Mouse (Mus musculus): ENCODE results near the gene Calm4. TPM values are rescaled to one million over a fixed set of nuclear protein-coding genes. Genes with fewer than 3 reads are reported as not detected.
"Not testable (repeated sequence)": the region's sequence is repeated elsewhere in the genome, so short reads cannot be mapped to it uniquely, and the experiment has no call there.

Gene Calm4
- not detected for total RNA-seq (2021)
- long read RNA-seq, experiment 1, result 0 reads
- long read RNA-seq, experiment 2, result 0 reads

GRCm38 (mm10) chr13:3837312-3837807, at the start of gene Calm4:
Gene Calm4 (plus strand): TSS chr13:3837757.
- DNase-seq (ENCODE audit: low spot score in 2 of 2); intact Hi-C loops (cut with DNase I): not testable (repeated sequence)

- DNase-seq (ENCODE audit: low spot score in 2 of 2), result no peak
- intact Hi-C loops (cut with DNase I), result no loop called here
Measured at GRCm38 (mm10) chr13:3788588-3788987, 49.0 kb upstream of the Calm4 start.

DNA sequence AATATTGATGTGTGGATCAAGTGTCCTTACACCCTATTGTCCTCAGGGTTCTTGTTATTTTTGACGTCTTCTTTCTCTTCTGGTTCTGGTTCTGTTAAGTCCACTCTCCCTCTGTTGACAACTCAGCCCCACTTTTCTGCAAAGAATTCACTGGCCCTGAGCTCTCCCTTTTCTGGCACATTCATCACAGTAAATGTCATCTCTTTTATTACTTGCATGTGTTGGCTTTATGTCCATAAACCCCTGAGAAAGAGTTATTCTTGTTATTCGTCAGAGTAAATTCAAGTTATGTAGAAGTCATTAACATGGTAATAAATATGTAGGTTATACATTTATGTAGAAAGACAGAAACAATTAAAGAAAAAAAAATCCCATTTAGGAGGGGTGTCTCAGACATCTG, 48.0 kb upstream of the Calm4 start:
- intact Hi-C loops (cut with DNase I), result no loop called here
- DNase-seq (ENCODE audit: low spot score in 2 of 2), result no peak

DNA sequence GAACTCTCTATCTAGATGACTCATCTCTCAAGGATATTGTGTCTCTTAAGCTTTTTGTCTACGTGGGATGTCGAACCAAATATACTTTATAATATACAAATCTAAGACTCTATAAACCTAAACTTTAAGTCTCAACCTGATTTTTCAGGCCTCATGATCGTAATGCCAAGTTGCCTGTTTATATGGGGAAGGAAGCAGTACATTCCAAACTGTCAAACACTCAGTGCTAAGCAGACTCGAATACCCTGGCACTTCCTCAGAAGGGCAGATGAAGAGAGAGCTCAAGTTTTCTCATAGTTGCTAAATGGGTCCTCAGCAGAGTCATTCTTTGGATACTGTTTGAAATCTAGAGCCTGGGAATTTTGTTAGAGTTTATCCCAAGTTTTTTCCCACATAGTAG, 40.9 kb upstream of the Calm4 start:
- no peak for DNase-seq (ENCODE audit: low spot score in 2 of 2)
- intact Hi-C loops (cut with DNase I), result no loop called here

GRCm38 (mm10) chr13:3798751-3799150, 38.8 kb upstream of the Calm4 start:
- DNase-seq (ENCODE audit: low spot score in 2 of 2), result no peak
- intact Hi-C loops (cut with DNase I), result no loop called here

DNA sequence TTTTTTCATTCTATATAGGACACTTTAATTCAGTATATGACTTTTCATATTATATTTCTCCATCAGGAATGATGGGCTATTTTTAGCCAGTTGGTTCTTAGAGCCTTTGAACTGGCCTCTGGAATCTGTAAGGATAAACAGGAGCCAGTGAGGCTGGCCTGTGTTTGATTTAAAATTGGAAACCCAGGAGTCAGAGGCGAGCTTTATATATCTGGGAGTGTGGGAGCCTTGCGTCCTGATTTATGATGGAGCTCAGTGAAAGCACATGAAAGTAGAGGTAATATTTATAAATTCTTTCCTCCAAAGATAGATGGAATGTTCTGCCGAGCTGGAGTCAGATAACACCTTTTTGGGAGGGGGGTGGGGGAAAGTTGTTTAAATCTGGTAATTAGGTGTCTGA, 38.2 kb upstream of the Calm4 start:
- DNase-seq (ENCODE audit: low spot score in 2 of 2), result no peak
- intact Hi-C loops (cut with DNase I), result no loop called here

DNA sequence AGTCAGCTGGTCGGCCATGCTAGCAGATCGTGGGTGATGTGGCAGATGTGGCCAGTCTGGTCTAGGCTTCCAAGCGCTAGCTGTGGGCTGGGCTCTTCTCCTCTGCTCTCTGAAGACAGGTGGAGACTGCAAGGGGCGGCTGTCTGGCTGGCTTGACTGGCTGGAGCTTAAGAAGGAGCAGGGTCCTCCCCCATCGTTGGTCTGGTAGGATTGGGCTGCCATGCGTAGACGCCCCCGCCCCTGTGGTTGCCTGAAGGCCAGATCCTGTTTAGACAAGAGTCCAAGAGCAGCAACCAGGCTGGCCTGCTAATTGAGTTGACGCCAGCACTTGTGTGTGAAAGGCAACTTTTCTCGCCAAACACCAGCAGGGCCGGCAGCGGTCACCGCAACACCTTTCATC, 33.4 kb upstream of the Calm4 start, which contains the start of gene Calml3:
Gene Calml3 (minus strand): TSS at position 131 of the 400 bp plus-strand sequence.
- DNase-seq (ENCODE audit: low spot score in 2 of 2), result no peak
- intact Hi-C loops (cut with DNase I), result no loop called here

DNA sequence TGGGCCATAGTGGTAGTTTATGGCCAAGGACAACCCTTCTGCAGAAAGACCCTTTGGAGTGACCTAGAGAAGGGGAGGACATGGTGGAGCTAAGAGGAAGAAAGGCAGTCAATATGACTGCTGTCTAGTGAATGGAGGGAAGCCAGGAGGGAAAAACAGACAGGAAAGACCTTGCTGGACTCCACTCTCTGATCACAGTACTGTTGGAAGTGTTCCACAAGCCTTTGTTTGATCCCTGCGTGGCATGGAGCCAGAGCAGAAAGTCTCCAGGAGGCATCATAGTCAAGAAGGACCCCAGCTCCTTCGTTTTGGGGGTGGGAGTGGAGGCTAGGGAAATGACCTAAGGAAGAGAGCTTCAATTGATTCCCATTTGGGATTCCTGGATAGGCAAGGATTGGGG, 32.4 kb upstream of the Calm4 start:
- DNase-seq (ENCODE audit: low spot score in 2 of 2), result no peak
- intact Hi-C loops (cut with DNase I), result no loop called here

GRCm38 (mm10) chr13:3805638-3806037, 31.9 kb upstream of the Calm4 start:
- intact Hi-C loops (cut with DNase I), result no loop called here
- DNase-seq (ENCODE audit: low spot score in 2 of 2), result no peak

DNA sequence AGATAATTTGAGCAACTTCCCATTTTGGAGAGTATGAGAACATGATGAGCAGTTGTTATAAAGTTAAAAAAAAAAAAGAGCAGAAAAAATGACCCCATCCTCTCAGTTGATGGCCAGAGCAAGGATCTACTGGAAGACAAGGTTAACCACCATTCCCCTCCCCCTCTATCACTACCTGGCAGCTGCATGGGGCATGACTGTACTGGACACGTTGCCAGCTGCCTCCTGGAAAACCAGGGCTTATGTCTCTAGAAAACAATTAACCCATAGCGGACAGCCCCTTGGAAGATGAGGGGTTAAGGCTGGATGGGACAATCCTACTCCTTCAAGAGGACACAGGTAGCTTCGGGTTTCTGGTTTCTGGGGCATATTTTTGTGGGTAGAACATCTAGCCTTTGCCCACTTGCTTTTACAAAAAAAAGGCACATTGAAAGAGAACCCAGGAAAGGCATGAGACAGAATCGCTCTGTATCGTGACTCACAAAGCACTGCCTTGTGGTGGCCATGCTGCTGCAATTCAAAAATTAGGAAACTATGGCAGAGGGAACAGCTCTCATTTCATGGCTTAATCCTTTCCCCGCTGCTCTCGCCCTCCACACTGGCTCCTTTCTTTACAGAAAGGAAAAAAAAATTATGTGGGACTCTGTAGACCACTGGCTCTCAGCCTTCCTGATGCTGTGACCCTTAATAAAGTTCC, 30.3 kb upstream of the Calm4 start:
- no peak for DNase-seq (ENCODE audit: low spot score in 2 of 2)
- intact Hi-C loops (cut with DNase I), result no loop called here

DNA sequence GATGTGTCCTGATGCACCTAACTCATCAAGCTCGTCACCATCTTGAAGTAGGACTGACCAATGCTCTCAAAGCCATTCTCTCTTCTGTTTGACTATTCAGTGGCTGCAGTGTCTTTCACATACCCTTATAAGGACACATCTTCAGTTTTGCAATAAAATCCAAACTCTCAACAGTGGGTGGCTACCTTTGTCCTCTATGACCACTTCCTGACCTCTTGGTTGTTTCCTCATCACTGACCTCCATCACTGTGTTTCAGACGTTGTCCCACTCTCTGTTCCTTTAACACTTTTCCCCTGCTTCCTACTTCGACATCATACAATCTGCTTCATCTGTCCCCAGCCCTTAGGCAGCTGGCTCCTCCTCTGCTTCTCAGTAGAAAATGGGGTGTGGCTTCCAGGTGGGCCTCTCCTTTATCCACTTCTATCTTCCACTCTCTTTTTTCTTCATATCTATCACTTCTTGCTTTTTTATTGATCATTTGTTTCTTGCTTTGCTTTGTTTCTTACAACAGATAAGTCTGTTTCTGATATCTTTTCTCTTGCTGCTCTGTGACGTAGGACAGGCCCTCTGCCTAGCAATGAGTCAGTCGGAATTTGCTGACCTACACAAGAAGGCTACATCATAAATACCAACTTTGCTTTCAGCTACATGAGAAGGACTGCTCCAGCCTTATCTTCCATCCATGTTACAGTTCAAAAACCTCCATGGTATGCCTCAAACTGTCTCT, 19.4 kb upstream of the Calm4 start:
- DNase-seq (ENCODE audit: low spot score in 2 of 2), result no peak
- intact Hi-C loops (cut with DNase I), result no loop called here

DNA sequence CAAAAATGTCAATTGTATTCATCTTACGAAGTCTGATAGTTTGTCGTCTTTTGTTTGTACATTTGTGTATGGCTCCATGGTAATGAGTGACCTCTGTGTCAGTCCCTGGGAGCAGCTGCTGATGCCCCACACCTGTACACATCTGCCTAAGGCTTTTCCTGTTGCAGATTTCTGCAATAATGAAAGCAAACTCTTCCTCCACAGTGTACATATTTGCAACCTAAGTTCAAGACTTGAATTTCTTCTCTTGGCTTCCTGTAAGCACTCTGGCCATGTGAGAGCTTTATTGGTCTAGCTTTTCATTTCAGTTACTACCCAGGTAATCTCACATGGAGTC, 18.8 kb upstream of the Calm4 start:
- intact Hi-C loops (cut with DNase I), result no loop called here
- no peak for DNase-seq (ENCODE audit: low spot score in 2 of 2)

DNA sequence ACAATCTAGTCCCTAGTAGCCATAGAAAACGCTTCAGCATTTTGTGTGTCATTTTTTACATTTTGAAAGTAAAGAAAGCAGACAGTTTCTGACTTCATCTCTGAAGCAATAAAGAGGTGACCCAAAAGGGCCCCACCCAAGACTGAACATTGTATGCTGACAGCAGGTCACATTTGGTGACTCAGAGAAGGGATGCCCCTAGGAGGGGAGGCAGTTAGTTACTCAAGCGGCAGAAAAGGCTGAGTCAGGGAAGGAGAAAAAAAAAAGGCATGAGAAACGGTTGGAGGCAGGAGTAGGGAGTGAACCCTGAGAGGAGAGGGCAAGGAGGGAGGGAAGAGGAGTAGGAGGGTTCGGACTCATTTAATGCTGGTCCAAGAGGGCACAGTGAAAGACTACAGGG, 15.5 kb upstream of the Calm4 start:
- intact Hi-C loops (cut with DNase I), result no loop called here
- DNase-seq (ENCODE audit: low spot score in 2 of 2), result no peak

DNA sequence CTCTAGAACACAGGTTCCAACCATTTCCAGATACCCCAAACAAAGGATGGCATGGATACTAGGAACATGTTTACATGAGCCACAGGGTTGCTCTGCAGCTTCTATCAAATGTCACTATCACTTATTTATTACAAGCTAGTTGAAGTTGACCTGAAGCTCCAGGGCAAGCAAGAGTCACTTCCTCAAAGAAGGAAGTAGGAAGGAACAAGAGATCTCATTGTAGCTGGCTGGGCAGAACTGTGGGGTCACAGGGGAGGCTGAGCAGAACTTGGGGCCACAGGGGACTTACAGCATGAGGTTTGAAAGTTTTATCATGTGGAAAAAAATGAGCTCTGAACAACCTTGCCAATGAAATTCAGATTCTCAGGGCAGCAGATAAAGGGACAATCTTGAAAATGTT, 11.8 kb upstream of the Calm4 start:
- intact Hi-C loops (cut with DNase I), result no loop called here
- DNase-seq (ENCODE audit: low spot score in 2 of 2), result no peak

DNA sequence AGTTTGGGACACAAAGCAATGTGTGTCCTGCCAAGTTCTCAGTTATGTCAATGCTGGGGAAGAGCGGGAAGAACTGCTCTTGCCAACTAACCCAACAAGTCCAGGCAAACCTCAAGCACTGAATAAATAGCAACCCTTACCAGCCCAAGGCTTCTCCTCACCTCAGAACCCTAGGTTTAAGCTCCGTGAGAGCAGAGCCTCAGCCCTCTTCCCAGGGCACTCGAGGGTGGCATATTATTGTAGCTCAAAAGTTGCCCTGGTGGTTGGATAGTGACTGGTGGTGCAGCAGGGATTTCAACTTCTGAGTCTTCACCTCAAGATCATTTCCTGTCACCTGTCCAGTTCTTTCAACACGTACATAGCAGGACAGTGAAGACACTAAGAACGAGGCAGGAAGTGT, 6.0 kb upstream of the Calm4 start:
- DNase-seq (ENCODE audit: low spot score in 2 of 2), result no peak
- intact Hi-C loops (cut with DNase I), result no loop called here

GRCm38 (mm10) chr13:3831994-3832393, 5.6 kb upstream of the Calm4 start:
- intact Hi-C loops (cut with DNase I), result no loop called here
- no peak for DNase-seq (ENCODE audit: low spot score in 2 of 2)

DNA sequence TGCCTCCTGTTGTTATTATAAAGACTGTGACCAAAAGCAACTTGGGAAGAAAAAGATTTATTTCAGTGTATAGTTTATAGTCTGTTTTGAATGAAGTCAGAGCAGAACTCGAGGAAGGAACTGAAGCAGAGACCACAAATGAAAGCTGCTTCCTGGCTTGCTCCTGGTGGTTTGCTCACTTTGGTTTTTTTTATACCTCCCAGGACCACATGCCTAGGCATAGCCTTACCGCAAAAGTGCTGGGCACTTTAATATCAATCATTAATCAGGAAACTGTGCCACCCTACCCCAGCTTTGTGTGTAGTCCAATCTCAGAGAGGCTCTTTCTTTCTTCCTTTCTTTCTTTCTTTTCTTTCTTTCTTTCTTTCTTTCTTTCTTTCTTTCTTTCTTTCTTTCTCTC, 5.1 kb upstream of the Calm4 start:
- no peak for DNase-seq (ENCODE audit: low spot score in 2 of 2)
- intact Hi-C loops (cut with DNase I), result no loop called here

DNA sequence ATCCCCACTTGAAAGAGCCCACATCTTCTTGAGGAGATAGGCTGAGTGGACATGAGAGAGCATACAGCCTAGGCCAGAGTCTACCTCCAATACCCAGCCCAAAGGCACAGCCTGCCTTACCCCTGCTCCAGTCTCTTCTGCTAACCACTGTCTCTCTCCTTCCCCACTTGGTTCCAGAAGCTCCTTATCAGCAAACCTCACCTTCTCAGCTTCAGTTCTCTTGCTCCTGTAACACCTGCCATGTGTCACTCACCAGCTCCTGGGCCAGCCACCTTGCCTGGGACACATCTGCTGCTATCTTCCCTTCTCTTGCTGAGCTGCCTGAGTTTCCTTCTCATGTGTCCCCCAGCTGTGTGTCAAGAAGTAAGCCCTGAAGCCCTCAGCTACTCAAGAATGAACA, 3.9 kb upstream of the Calm4 start:
- DNase-seq (ENCODE audit: low spot score in 2 of 2); intact Hi-C loops (cut with DNase I): not testable (repeated sequence)

DNA sequence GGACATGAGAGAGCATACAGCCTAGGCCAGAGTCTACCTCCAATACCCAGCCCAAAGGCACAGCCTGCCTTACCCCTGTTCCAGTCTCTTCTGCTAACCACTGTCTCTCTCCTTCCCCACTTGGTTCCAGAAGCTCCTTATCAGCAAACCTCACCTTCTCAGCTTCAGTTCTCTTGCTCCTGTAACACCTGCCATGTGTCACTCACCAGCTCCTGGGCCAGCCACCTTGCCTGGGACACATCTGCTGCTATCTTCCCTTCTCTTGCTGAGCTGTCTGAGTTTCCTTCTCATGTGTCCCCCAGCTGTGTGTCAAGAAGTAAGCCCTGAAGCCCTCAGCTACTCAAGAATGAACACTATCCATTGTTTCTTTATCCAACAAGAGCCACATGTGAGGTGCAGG, 3.1 kb downstream of the Calm4 start:
- intact Hi-C loops (cut with DNase I); DNase-seq (ENCODE audit: low spot score in 2 of 2): not testable (repeated sequence)

- intact Hi-C loops (cut with DNase I), result no loop called here
- DNase-seq (ENCODE audit: low spot score in 2 of 2), result no peak
Measured at GRCm38 (mm10) chr13:3850330-3850729, 12.8 kb downstream of the Calm4 start.
